Mouse (Mus musculus): Measurements from ENCODE around the gene Eif3i. TPM values are rescaled to one million over a fixed set of nuclear protein-coding genes. Genes with fewer than 3 reads are reported as not detected.

Gene Eif3i
- total and polyA plus RNA-seq, 3 experiments: 396 to 766 (median 730) TPM

DNA sequence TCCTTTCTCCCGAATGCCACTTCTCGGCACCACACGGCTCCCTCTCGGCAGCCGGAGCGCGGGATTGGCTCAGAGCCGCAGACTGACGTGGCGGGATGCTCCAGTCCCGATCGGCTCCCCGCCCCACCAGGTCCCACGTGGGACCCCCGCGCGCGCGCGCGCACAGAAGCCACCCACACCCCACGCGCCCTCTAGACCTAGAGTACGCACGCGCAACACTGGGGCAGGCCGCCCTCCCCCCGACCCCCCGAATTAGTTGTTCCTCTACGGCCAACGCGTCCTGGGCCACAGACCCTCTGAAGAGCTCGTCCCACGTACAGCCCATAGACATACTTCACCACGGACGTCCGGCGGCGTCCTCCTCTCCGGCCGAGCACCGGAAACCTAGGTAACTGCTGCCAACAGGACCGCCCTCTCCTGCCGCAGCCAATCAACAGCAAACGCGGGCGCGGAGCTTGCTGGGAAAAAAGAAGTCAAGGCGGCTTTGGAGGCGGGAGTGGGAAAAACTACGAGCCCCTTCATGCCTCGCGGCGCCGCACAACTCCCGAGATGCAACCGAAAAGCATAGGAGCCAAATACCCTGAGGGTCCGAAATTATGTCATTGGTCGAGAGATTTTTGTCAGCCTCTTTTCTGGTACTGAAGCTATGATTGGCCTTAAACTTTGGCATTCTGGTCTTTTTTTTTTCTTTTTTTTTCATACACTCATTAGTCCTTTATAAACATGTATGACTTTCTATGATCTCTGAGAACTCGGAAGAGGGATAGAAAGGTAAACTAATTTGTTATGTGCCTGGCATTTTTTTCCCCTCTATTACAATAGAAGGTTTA lies 40.4 kb upstream of the Eif3i start, which contains the start of gene Txlna:
Gene Txlna (minus strand): TSS at position 428 of the 830 bp plus-strand sequence.
- peak within 1 kb of the TSS; percentile 97 for H3K27ac ChIP-seq (ENCODE audit: control insufficient read depth, low read depth, low read length)
- H3K4me1 ChIP-seq (ENCODE audit: control insufficient read depth in 1 of 2, insufficient read depth in 2 of 2, low read length in 2 of 2): peaks cover 0 to 20% of the 10 kb centered on the region in 2 experiments; a peak in 2 of 4 replicates
- peak within 1 kb of the TSS; percentile 73 to 91 for H3K4me3 ChIP-seq (ENCODE audit: control insufficient read depth in 1 of 2, insufficient read depth in 1 of 2, low read depth in 2 of 2, low read length in 2 of 2)
- TF ChIP-seq SIN3A (IDR thresholded peaks at IDR 0.05; ENCODE audit: low read length) (peak; percentile 68), KAT2A (conservative IDR thresholded peaks at IDR 0.05; ENCODE audit: low read depth, low read length) (peak; percentile 87), NELFE (IDR thresholded peaks at IDR 0.05; ENCODE audit: low read depth, low read length) (peak; percentile 97), ZMIZ1 (IDR thresholded peaks at IDR 0.05; ENCODE audit: low read depth, low read length) (peak; percentile 84), MAX (IDR thresholded peaks at IDR 0.05; ENCODE audit: low read length) (peak; percentile 90), HCFC1 (IDR thresholded peaks at IDR 0.05; ENCODE audit: low read depth, low read length) (peak; percentile 96), ELF1 (IDR thresholded peaks at IDR 0.05; ENCODE audit: low read depth, low read length) (peak; percentile 69), MAZ (IDR thresholded peaks at IDR 0.05; ENCODE audit: low read depth, low read length) (peak; percentile 75; the same call in 1 of the 2 replicates), MYC (IDR thresholded peaks at IDR 0.05; ENCODE audit: low read depth, low read length) (peak; percentile 85), MAFK (IDR thresholded peaks at IDR 0.05; ENCODE audit: borderline replicate concordance, low read depth, low read length) (no peak), NRF1 (IDR thresholded peaks at IDR 0.05; ENCODE audit: insufficient read depth, low read depth, low read length, poor library complexity, severe bottlenecking) (peak; percentile 83), RAD21 (IDR thresholded peaks at IDR 0.05; ENCODE audit: low read depth, low read length) (no peak), ZC3H11A (IDR thresholded peaks at IDR 0.05; ENCODE audit: low read depth, low read length) (no peak), MEF2A (IDR thresholded peaks at IDR 0.05; ENCODE audit: extremely low read depth, insufficient replicate concordance, low read depth, low read length, poor library complexity, severe bottlenecking) (0 out of 2 replicates have a peak, but pooled peaks have one; percentile 37), POLR2A (IDR thresholded peaks at IDR 0.05; ENCODE audit: control insufficient read depth in 1 of 2, insufficient read depth in 1 of 2, low read depth in 1 of 2, low read length in 2 of 2, poor library complexity in 1 of 2) (peak; percentile 92 to 95), BHLHE40 (IDR thresholded peaks at IDR 0.05; ENCODE audit: borderline replicate concordance, low read depth, low read length) (0 out of 2 replicates have a peak, but pooled peaks have one; percentile 33), CTCF (IDR thresholded peaks at IDR 0.05 in 2 of 3, conservative IDR thresholded peaks at IDR 0.05 in 1 of 3; ENCODE audit: control insufficient read depth in 1 of 3, insufficient read depth in 1 of 3, low read depth in 2 of 3, low read length in 3 of 3, poor library complexity in 1 of 3, severe bottlenecking in 1 of 3) (peak in 1 of 3 experiments; percentile 20; a peak in 1 of 6 replicates), POLR2AphosphoS2 (IDR thresholded peaks at IDR 0.05; ENCODE audit: low read length) (no peak; the same call in 1 of the 2 replicates), MXI1 (IDR thresholded peaks at IDR 0.05; ENCODE audit: low read depth, low read length) (peak; percentile 81), GATA1 (IDR thresholded peaks at IDR 0.05; ENCODE audit: low read depth, low read length) (no peak), E2F4 (IDR thresholded peaks at IDR 0.05; ENCODE audit: borderline replicate concordance, low read depth, low read length) (peak; percentile 70; the same call in 1 of the 2 replicates), USF1 (IDR thresholded peaks at IDR 0.05; ENCODE audit: low read depth, low read length) (peak; percentile 90), ZNF384 (IDR thresholded peaks at IDR 0.05; ENCODE audit: low read depth, low read length) (peak; percentile 99), TBP (IDR thresholded peaks at IDR 0.05; ENCODE audit: low read depth, low read length) (peak; percentile 61)
- H3K36me3 ChIP-seq (ENCODE audit: control insufficient read depth in 1 of 2, insufficient read depth in 2 of 2, low read length in 2 of 2): peaks cover 6 to 11% of the 10 kb centered on the region in 2 experiments; a peak in 3 of 4 replicates
- no peaks in the 10 kb centered on the region for H3K9me3 ChIP-seq (replicated peaks; ENCODE audit: insufficient read depth, low read length)
- H3K9ac ChIP-seq (ENCODE audit: control insufficient read depth, low read depth, low read length, poor library complexity, severe bottlenecking): peak within 1 kb of the TSS; percentile 98
- peak; percentile 99 for DNase-seq (ENCODE audit: low read depth, low spot score)
- no peaks in the 10 kb centered on the region for H3K27me3 ChIP-seq (ENCODE audit: control insufficient read depth in 1 of 2, insufficient read depth in 2 of 2, low read length in 2 of 2)
- peaks cover 20% of the 10 kb centered on the region for H3K79me2 ChIP-seq (ENCODE audit: control insufficient read depth, insufficient read depth, low read length, poor library complexity)
